Mouse (Mus musculus) kidney, postnatal 25 days (tissue): ENCODE data around the gene Cwc27.
A peak's percentile ranks its signal among the peaks of the same experiment; 100 is the strongest.

Experiments
- DNase-seq, 2 experiments: peaks; one replicate each; pipeline ENCODE4 v3.0.0; 2021; ENCODE audit warnings: mixed read lengths in 2 of 2

Cwc27 gene

GRCm38 (mm10) chr13:104640694-104641454 lies 176.1 kb downstream of the Cwc27 start:
- DNase-seq, result peak; percentile 75 to 85

DNA sequence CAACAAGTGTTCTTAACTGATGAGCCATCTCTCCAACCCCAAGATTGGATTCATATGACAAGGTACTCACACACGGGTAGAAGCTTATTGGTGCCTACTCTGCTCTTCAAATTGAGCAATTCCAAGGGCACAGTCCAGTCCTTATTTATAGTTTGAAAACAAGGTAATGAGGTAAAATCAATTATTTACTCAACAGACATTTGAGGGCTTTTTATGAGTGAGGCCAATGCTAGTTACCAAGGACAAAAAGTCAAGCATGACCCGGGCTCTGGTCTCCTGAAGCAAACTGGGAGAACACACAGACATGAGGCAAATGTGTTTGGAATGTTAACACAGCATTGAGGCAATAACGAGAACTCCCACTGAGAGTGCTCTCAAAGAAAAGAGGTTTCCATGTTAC lies 178.0 kb downstream of the Cwc27 start:
- DNase-seq, result peak; percentile 49 to 75

DNA sequence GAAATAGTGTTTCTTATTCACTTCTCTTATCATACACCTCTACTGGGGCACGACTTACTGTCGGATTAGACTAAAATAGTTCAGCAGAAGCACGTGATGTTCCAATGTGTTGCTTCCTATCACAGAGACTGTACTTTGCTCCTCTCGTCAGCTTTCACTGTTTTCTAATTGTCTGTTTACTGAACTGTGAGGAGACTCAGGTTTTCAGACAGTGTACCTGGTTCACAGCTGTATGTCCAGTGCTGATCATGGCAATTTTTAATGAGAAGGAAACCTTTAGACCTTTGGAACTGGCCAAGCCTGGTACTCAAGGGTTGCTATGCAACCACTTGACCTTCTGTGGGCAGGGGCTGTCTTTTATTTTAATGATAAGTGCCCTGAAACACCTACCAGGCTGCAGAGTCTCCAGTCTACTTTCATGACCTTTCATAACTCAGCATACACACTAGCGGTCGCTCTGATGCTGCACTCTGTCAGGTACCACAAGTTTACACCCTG lies 180.9 kb downstream of the Cwc27 start:
- DNase-seq, result peak; percentile 51 to 83

- DNase-seq, result no peak
Observed at GRCm38 (mm10) chr13:104634708-104635107, 182.2 kb downstream of the Cwc27 start.

GRCm38 (mm10) chr13:104632427-104633167 lies 184.3 kb downstream of the Cwc27 start:
- DNase-seq, result no peak

- DNase-seq, result no peak
Observed at GRCm38 (mm10) chr13:104631621-104632205, 185.2 kb downstream of the Cwc27 start.

GRCm38 (mm10) chr13:104630808-104631207 lies 186.1 kb downstream of the Cwc27 start:
- DNase-seq, result peak; percentile 59 to 82

DNA sequence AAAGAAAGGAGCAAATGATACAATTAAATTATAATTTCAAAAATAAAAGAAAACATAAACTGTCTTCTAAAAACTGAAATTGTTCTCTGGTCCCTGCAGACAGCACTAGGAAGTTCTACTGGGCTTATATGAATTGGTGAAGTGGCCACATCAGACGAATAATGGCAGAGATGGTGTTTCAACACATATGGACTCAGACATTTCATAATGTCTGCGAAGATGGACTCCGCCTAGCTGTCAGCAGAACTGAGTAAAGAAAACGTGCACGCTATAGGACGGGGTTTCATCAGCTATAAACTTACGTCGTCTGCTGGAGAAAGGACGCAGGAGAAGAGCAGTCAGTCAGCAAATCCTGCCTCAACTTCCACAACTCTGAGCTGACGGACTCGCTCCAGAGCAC lies 187.3 kb downstream of the Cwc27 start:
- no peak for DNase-seq

GRCm38 (mm10) chr13:104628019-104628418 lies 188.9 kb downstream of the Cwc27 start:
- no peak for DNase-seq

DNA sequence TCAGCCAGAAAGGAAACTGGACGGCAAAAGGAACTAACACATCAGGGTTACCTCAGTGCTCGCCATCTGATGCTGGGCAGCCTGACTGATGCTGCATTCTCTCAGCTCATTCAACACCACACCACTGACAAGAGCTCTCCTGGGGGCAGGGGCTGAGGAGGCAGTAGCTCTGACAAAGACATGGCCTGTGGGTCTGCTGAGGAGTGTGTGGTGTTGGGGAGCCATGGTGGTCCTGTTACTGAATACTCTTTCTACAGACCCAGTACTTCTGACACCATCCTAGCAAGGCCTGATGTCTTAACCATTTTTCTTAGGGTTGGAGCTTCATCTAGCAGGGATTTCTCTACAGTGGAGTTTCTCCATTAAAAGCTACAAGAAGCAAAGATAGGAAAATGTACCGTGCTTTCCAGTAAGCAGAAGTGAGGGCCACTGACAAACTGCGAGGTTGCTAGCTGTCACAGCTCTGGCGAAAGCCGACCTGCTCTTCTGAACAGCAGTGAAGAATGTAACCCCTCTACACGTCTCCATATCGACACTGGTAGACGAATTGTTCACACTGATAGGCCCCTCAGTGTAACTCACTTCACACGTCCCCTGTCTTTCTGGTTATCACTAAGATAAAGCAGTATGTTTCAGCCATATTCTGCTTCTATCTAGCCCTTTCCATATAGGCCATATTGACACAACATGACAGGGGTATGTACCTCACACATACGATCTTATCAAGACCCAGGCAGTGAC lies 189.6 kb downstream of the Cwc27 start:
- no peak for DNase-seq

GRCm38 (mm10) chr13:104623130-104623891 lies 193.6 kb downstream of the Cwc27 start:
- DNase-seq, result no peak

DNA sequence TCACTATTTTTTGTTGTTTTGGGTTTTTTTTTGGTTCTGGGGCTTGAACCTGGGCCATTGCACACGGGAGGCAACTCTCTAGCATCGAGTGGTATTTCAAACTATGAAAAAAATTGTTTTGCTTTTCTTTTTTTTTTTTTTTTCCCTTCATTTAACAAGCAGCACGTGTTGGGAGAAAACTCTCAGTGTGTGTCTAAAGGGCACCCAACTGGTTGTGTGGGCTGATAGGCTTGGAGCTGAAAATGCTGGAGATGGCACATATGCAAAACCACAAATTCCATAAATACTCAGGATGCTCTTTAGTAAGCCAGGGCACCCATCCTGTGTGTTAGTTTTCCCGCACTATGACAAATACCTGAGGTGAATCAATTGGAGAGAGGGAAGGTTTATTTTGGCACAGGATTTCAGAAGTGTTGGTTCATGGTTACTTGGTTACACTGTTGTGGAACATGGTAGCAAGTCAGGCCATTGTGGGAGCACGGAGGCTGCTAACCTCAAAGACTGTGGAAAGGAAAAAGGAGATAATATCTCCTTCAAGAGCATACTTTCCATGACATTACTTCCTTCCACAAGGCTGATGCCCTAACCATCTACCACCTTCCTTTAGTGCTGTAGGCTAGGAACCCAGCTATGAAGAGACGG lies 194.7 kb downstream of the Cwc27 start:
- DNase-seq, result no peak

- no peak for DNase-seq
Observed at GRCm38 (mm10) chr13:104620423-104620822, 196.5 kb downstream of the Cwc27 start.

- no peak for DNase-seq
Observed at GRCm38 (mm10) chr13:104619503-104620288, 197.2 kb downstream of the Cwc27 start.

GRCm38 (mm10) chr13:104617201-104617600 lies 199.7 kb downstream of the Cwc27 start:
- no peak for DNase-seq

DNA sequence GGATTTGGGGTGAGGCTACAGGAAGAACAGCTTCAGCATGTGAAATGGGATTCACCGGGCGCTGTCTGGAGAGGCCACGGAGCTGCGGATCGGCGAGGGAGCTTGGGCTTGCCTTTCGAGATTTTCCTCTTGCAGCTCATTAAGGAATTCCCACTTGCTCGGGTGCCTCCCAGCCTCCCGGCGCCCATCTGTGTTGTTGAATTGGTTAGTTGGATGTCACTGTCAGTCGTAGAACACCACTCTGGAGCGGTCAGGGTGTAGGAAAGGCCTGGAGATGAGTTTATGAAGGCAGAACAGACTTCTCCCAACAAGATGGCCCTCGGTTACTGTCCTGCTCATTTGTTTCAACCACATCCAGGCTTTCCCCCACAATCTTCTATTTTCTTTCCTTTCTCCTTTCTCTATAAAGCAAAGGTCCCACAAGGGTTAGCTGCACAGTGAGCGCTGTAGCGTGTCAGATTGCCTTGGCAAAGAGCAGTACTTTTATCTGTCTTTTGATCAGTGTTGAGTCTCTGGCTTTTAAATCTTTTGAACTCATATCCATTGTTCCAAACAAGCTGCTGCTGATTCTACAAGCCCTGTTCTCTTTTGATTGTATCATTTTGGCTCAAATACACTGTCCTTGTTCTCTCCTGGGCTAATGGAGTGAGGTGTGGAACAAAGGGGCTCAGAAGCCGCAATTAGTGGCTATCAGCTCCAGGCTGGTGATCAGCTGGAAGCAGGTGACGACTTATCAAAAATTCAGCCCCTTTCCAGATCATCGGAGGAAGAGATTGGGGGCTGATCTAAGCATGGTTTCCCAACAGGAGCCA lies 200.7 kb downstream of the Cwc27 start:
- no peak for DNase-seq

DNA sequence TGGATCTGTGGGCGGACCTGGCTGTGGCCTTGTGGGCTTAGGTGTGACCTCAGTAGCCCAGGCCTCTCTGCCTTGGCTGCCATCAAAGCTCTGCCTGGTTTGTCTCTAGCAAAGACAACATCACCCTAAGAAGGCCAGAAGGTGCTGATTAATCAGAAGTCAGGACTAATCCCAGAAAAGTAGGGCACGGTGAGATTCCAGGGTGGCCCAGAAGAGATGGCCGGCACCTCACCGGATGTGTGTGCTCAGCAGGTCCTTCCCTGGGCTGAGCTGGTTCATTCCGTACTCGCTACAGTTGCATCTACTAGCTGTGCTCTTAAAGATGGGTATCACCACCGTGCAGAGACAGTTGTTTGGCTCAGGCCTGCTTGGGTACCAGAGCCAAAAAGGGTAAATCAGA lies 201.8 kb downstream of the Cwc27 start:
- DNase-seq, result no peak

GRCm38 (mm10) chr13:104611296-104611695 lies 205.6 kb downstream of the Cwc27 start:
- DNase-seq, result no peak

DNA sequence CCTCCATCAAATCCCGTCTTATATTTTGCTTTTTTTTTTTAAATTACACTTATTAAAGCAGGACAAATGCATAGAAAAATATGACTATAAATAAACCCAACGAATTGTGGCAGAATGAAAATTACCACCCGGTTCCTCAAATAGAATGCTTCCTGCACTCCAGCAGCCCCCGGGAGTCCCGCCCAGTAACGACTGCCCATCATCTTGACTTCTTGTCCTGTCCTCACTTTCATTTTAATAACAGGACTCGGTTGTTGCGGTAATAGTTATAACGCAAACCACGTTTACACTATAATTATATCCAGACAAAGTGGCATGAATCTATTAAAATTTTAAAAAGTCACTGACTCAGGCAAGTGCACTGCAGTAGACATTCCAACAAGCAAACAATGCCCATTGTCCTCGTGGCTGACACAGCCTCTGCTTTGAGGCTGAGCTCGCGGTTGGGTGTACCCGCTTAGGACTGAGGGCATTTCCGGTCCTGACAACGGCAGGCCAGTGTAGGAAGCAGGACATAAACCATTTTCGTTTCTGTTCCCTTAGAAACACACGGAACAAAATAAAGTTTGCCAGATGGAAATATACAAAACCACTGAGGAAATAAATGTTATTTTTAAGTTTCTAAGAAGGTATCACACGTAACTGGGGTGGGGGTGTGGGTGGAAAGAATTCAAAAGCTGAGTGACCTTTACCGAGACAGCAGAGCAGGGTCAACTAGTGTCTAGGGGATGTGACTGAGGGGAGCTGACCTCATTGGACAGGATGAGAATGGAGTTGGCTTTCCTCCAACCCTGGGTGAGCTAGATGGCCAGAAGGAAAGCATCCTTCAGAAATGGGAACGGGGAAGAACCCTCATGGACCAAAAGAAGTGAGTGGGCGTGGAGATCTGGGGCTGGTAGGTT lies 206.5 kb downstream of the Cwc27 start:
- DNase-seq, result peak; percentile 60 to 82
